Mouse (Mus musculus) midbrain, embryonic 14.5 days (tissue): ENCODE results near the gene Nrcam. TPM values are rescaled to one million over a fixed set of nuclear protein-coding genes. Genes with fewer than 3 reads are reported as not detected.
"Not testable (repeated sequence)": the region's sequence is repeated elsewhere in the genome, so short reads cannot be mapped to it uniquely, and the experiment has no call there.

Experiments
- ATAC-seq: fragments of 200-750 bp; cut with Nextera tagmentation; 2 replicates; pipeline ENCODE4 v1.8.0; 2017; ENCODE audit warnings: moderate number of reproducible peaks, moderate library complexity; ENCODE audit not compliant: low FRiP score, low TSS enrichment
- DNase-seq: peaks from one replicate; pipeline ENCODE4 v3.0.0-alpha.2; 2015
- H3K27ac ChIP-seq: fragments of 300-500 bp; sonication (generic); replicated peaks from 2 replicates; pipeline ENCODE4 v1.5.1; 2014; ENCODE audit warnings: mild to moderate bottlenecking, low read depth, low read length, moderate library complexity
- H3K27me3 ChIP-seq: fragments of 300-500 bp; sonication (generic); 2 replicates; pipeline ENCODE4 v1.6.1; 2014; ENCODE audit warnings: low read length, control low read depth, mixed read lengths; ENCODE audit not compliant: control insufficient read depth, insufficient read depth
- H3K36me3 ChIP-seq: fragments of 300-500 bp; sonication (generic); 2 replicates; pipeline ENCODE4 v1.6.1; 2014; ENCODE audit warnings: low read length, control low read depth; ENCODE audit not compliant: control insufficient read depth, insufficient read depth
- H3K4me1 ChIP-seq: fragments of 300-500 bp; sonication (generic); 2 replicates; pipeline ENCODE4 v1.6.1; 2014; ENCODE audit warnings: mild to moderate bottlenecking, antibody characterized with exemption, low read length, control low read depth; ENCODE audit not compliant: control insufficient read depth, insufficient read depth
- H3K4me2 ChIP-seq: fragments of 300-500 bp; sonication (generic); 2 replicates; pipeline ENCODE4 v1.6.1; 2014; ENCODE audit warnings: mild to moderate bottlenecking, low read length, moderate library complexity
- H3K4me3 ChIP-seq: fragments of 300-500 bp; sonication (generic); replicated peaks from 2 replicates; pipeline ENCODE4 v1.5.1; 2014; ENCODE audit warnings: low read depth, low read length
- H3K9ac ChIP-seq: fragments of 300-500 bp; sonication (generic); replicated peaks from 2 replicates; pipeline ENCODE4 v1.6.1; 2014; ENCODE audit warnings: mild to moderate bottlenecking, low read length, moderate library complexity
- H3K9me3 ChIP-seq: fragments of 300-500 bp; sonication (generic); 2 replicates; pipeline ENCODE4 v1.6.1; 2016; ENCODE audit warnings: low read length, control low read depth, mixed read lengths; ENCODE audit not compliant: control insufficient read depth
- WGBS: fragments of 180-500 bp; shearing (Covaris S2); extraction: QIAGEN DNeasy Blood & Tissue Kit; methylation state at CpG from one replicate; pipeline ENCODE4 v1.1.7; 2014; 5-methylcytosine and 5-hydroxymethylcytosine counted together
- polyA plus RNA-seq: library from polyadenylated mRNA; unstranded; fragments of >200 nt; fragmentation: Nextera tagmentation; extraction: Ambion mirVana; gene quantifications from 2 replicates; pipeline ENCODE4 v1.2.1, GENCODE M21; 2014

Gene Nrcam
- polyA plus RNA-seq: 137 and 198 TPM in 2 replicates

GRCm38 (mm10) chr12:44328381-44329315 lies at the start of gene Nrcam:
TSS of gene Nrcam (plus strand) at chr12:44328885.
- H3K4me3 ChIP-seq: peak within 1 kb of the TSS; percentile 83
- H3K9me3 ChIP-seq: no peaks in the 10 kb centered on the region
- 2% methylated on average over 74 of the region's 74 CpGs for WGBS
- ATAC-seq: peak; percentile 83
- peaks cover 23% of the 10 kb centered on the region for H3K4me1 ChIP-seq
- DNase-seq: peak; percentile 93
- H3K36me3 ChIP-seq: 0 out of 2 replicates have a peak, but pooled peaks cover 3% of the 10 kb centered on the region
- peak within 1 kb of the TSS; percentile 68 for H3K4me2 ChIP-seq
- peak within 1 kb of the TSS; percentile 90 for H3K9ac ChIP-seq
- H3K27ac ChIP-seq: peak within 1 kb of the TSS; percentile 96
- no peaks in the 10 kb centered on the region for H3K27me3 ChIP-seq

- H3K4me2 ChIP-seq, H3K9me3 ChIP-seq, H3K4me3 ChIP-seq, DNase-seq, H3K9ac ChIP-seq, ATAC-seq, H3K4me1 ChIP-seq, H3K27ac ChIP-seq, H3K27me3 ChIP-seq: not testable (repeated sequence)
- WGBS: 79% methylated on average over 2 of the region's 2 CpGs
- peaks cover 11% of the 10 kb centered on the region for H3K36me3 ChIP-seq
Observed at GRCm38 (mm10) chr12:44280147-44280546, 48.5 kb upstream of the Nrcam start.

GRCm38 (mm10) chr12:44281534-44281933 lies 47.2 kb upstream of the Nrcam start:
- H3K9me3 ChIP-seq: no peaks in the 10 kb centered on the region
- no peak for ATAC-seq
- H3K4me1 ChIP-seq: no peaks in the 10 kb centered on the region; the same call in 1 of the 2 replicates
- no peak for DNase-seq
- no peak overlapping the region for H3K9ac ChIP-seq
- no peak overlapping the region for H3K27ac ChIP-seq
- no peak overlapping the region for H3K4me3 ChIP-seq
- no peak overlapping the region for H3K4me2 ChIP-seq
- no peaks in the 10 kb centered on the region for H3K27me3 ChIP-seq
- WGBS: 94% methylated on average over 3 of the region's 3 CpGs
- H3K36me3 ChIP-seq: peaks cover 17% of the 10 kb centered on the region

GRCm38 (mm10) chr12:44283378-44283777 lies 45.3 kb upstream of the Nrcam start:
- Histone ChIP-seq H3K27ac (no peak overlapping the region), H3K4me1 (no peaks in the 10 kb centered on the region; the same call in 1 of the 2 replicates), H3K36me3 (peaks cover 26% of the 10 kb centered on the region), H3K9me3 (no peaks in the 10 kb centered on the region), H3K27me3 (no peaks in the 10 kb centered on the region), H3K4me3 (no peak overlapping the region), H3K9ac (no peak overlapping the region), H3K4me2 (no peak overlapping the region)
- ATAC-seq: no peak
- no peak for DNase-seq
- WGBS: 91% methylated on average over 9 of the region's 9 CpGs

- H3K4me1 ChIP-seq: no peaks in the 10 kb centered on the region
- H3K4me2 ChIP-seq: no peak overlapping the region
- no peak for DNase-seq
- H3K27me3 ChIP-seq: no peaks in the 10 kb centered on the region
- WGBS: 96% methylated on average over 8 of the region's 8 CpGs
- no peak overlapping the region for H3K4me3 ChIP-seq
- ATAC-seq: no peak
- no peaks in the 10 kb centered on the region for H3K9me3 ChIP-seq
- H3K27ac ChIP-seq: no peak overlapping the region
- no peak overlapping the region for H3K9ac ChIP-seq
- peaks cover 41% of the 10 kb centered on the region for H3K36me3 ChIP-seq
Observed at GRCm38 (mm10) chr12:44286992-44287391, 41.7 kb upstream of the Nrcam start.

GRCm38 (mm10) chr12:44292281-44292680 lies 36.4 kb upstream of the Nrcam start:
- no peak for ATAC-seq
- H3K4me3 ChIP-seq: no peak overlapping the region
- no peaks in the 10 kb centered on the region for H3K4me1 ChIP-seq
- H3K36me3 ChIP-seq: peaks cover 28% of the 10 kb centered on the region
- H3K4me2 ChIP-seq: no peak overlapping the region
- no peaks in the 10 kb centered on the region for H3K9me3 ChIP-seq
- peak; percentile 89 for DNase-seq
- no peak overlapping the region for H3K9ac ChIP-seq
- no peak overlapping the region for H3K27ac ChIP-seq
- no peaks in the 10 kb centered on the region for H3K27me3 ChIP-seq

- H3K4me2 ChIP-seq: no peak overlapping the region
- no peaks in the 10 kb centered on the region for H3K9me3 ChIP-seq
- H3K9ac ChIP-seq: no peak overlapping the region
- no peaks in the 10 kb centered on the region for H3K27me3 ChIP-seq
- DNase-seq (no peak), ATAC-seq (no peak)
- H3K36me3 ChIP-seq: peaks cover 36% of the 10 kb centered on the region
- no peaks in the 10 kb centered on the region for H3K4me1 ChIP-seq
- H3K27ac ChIP-seq: no peak overlapping the region
- no peak overlapping the region for H3K4me3 ChIP-seq
Observed at GRCm38 (mm10) chr12:44300793-44301192, 27.9 kb upstream of the Nrcam start.

- no peaks in the 10 kb centered on the region for H3K27me3 ChIP-seq
- no peak for DNase-seq
- no peak overlapping the region for H3K9ac ChIP-seq
- H3K4me1 ChIP-seq: no peaks in the 10 kb centered on the region
- H3K36me3 ChIP-seq: peaks cover 38% of the 10 kb centered on the region
- 97% methylated on average over 1 of the region's 1 CpGs for WGBS
- H3K27ac ChIP-seq: no peak overlapping the region
- H3K9me3 ChIP-seq: no peaks in the 10 kb centered on the region
- H3K4me3 ChIP-seq: no peak overlapping the region
- H3K4me2 ChIP-seq: no peak overlapping the region
- ATAC-seq: no peak
Observed at GRCm38 (mm10) chr12:44304012-44304411, 24.7 kb upstream of the Nrcam start.

- ATAC-seq: no peak
- Histone ChIP-seq H3K9ac (no peak overlapping the region), H3K36me3 (peaks cover 42% of the 10 kb centered on the region), H3K27ac (no peak overlapping the region), H3K27me3 (no peaks in the 10 kb centered on the region), H3K9me3 (no peaks in the 10 kb centered on the region), H3K4me1 (no peaks in the 10 kb centered on the region), H3K4me3 (no peak overlapping the region), H3K4me2 (no peak overlapping the region)
- WGBS: 90% methylated on average over 5 of the region's 5 CpGs
- no peak for DNase-seq
Observed at GRCm38 (mm10) chr12:44304869-44305268, 23.8 kb upstream of the Nrcam start.
